Mouse (Mus musculus): Measurements from ENCODE around the gene 9230102O04Rik.
A peak's percentile ranks its signal among the peaks of the same experiment; 100 is the strongest.

9230102O04Rik gene

GRCm38 (mm10) chr2:9885217-9885770 lies 4.0 kb downstream of the 9230102O04Rik start:
- no peak for DNase-seq (ENCODE audit: low spot score in 2 of 2)

GRCm38 (mm10) chr2:9884533-9885216 lies 4.7 kb downstream of the 9230102O04Rik start:
- DNase-seq (ENCODE audit: low spot score in 2 of 2): no peak

GRCm38 (mm10) chr2:9883803-9884532 lies 5.4 kb downstream of the 9230102O04Rik start:
- no peak for DNase-seq (ENCODE audit: low spot score in 2 of 2)

GRCm38 (mm10) chr2:9882926-9883802 lies 6.2 kb downstream of the 9230102O04Rik start:
- peak in 1 of 2 experiments; percentile 23 for DNase-seq (ENCODE audit: low spot score in 2 of 2)

GRCm38 (mm10) chr2:9882371-9882925 lies 6.9 kb downstream of the 9230102O04Rik start:
- DNase-seq (ENCODE audit: low spot score in 2 of 2): peak in 1 of 2 experiments; percentile 25

GRCm38 (mm10) chr2:9881611-9882023 lies 7.7 kb downstream of the 9230102O04Rik start:
- peak in 1 of 2 experiments; percentile 11 for DNase-seq (ENCODE audit: low spot score in 2 of 2)

- no peak for DNase-seq (ENCODE audit: low spot score in 2 of 2)
These were observed 8.2 kb downstream of the 9230102O04Rik start, which contains the start of gene 4930412O13Rik for GRCm38 (mm10) chr2:9881051-9881591. 4930412O13Rik (plus strand) TSS chr2:9881252.

GRCm38 (mm10) chr2:9880271-9880670 lies 9.1 kb downstream of the 9230102O04Rik start:
- no peak for DNase-seq (ENCODE audit: low spot score in 2 of 2)

GRCm38 (mm10) chr2:9879493-9879892 lies 9.8 kb downstream of the 9230102O04Rik start:
- DNase-seq (ENCODE audit: low spot score in 2 of 2): peak; percentile 89 to 91

GRCm38 (mm10) chr2:9879092-9879491 lies 10.2 kb downstream of the 9230102O04Rik start:
- DNase-seq (ENCODE audit: low spot score in 2 of 2): no peak

GRCm38 (mm10) chr2:9878564-9879081 lies 10.7 kb downstream of the 9230102O04Rik start:
- peak; percentile 58 to 67 for DNase-seq (ENCODE audit: low spot score in 2 of 2)

GRCm38 (mm10) chr2:9877966-9878563 lies 11.3 kb downstream of the 9230102O04Rik start:
- peak in 1 of 2 experiments; percentile 14 for DNase-seq (ENCODE audit: low spot score in 2 of 2)

GRCm38 (mm10) chr2:9877326-9877690 lies 12.0 kb downstream of the 9230102O04Rik start:
- peak; percentile 49 to 64 for DNase-seq (ENCODE audit: low spot score in 2 of 2)

GRCm38 (mm10) chr2:9876621-9877325 lies 12.6 kb downstream of the 9230102O04Rik start:
- no peak for DNase-seq (ENCODE audit: low spot score in 2 of 2)

- DNase-seq (ENCODE audit: low spot score in 2 of 2): peak; percentile 27 to 46
These were observed 13.5 kb downstream of the 9230102O04Rik start for GRCm38 (mm10) chr2:9875676-9876357.

- no peak for DNase-seq (ENCODE audit: low spot score in 2 of 2)
These were observed 14.1 kb downstream of the 9230102O04Rik start for GRCm38 (mm10) chr2:9875220-9875619.

- DNase-seq (ENCODE audit: low spot score in 2 of 2): no peak
These were observed 14.7 kb downstream of the 9230102O04Rik start for GRCm38 (mm10) chr2:9874467-9875219.

- no peak for DNase-seq (ENCODE audit: low spot score in 2 of 2)
These were observed 15.6 kb downstream of the 9230102O04Rik start for GRCm38 (mm10) chr2:9873757-9874156.
